Mouse (Mus musculus): Measurements from ENCODE around the gene Trim67.

GRCm38 (mm10) chr8:124763061-124763460 is 29.8 kb upstream of the Trim67 start:
- TF ChIP-seq CTCF (IDR thresholded peaks at IDR 0.05; ENCODE audit: low read depth, low read length) (no peak), POLR2A (IDR thresholded peaks at IDR 0.05; ENCODE audit: borderline replicate concordance, low read depth, low read length) (no peak)
